Mouse (Mus musculus) heart, postnatal 10 days (tissue): ENCODE measurements at regions not wholly inside any gene's neighbourhood (a gene's known extent, or its start where the extent isn't known, plus 50 kb on each side); places are given as distances from the start of the nearest gene placed in this dataset.
"Not testable (repeated sequence)": the region's sequence is repeated elsewhere in the genome, so short reads cannot be mapped to it uniquely, and the experiment has no call there.

Experiments used
- DNase-seq, 2 experiments: peaks; one replicate each; pipeline ENCODE4 v3.0.0; 2021
- intact Hi-C: fragments of 180-260 bp; cut with DNase I; formaldehyde crosslinking; loops from one replicate; pipeline ENCODE4 v1.15.1; 2025

GRCm38 (mm10) chrY:20671243-20671642 is 322.2 kb downstream of the Gm29866 start:
- DNase-seq, result peak; percentile 0 to 2
- intact Hi-C loops, result not testable (repeated sequence)

- intact Hi-C loops, DNase-seq: not testable (repeated sequence)
Measured at GRCm38 (mm10) chrY:20670391-20670790, 323.1 kb downstream of the Gm29866 start.

GRCm38 (mm10) chrY:20665296-20665695 is 328.2 kb downstream of the Gm29866 start:
- intact Hi-C loops, DNase-seq: not testable (repeated sequence)
